Mouse (Mus musculus) cerebellum, adult 8-10 months (tissue): ENCODE measurements around the gene Olfr622.

ENCODE experiments used
- DNase-seq: peaks from one replicate; pipeline ENCODE4 v3.0.0; 2022

Olfr622 gene

DNA sequence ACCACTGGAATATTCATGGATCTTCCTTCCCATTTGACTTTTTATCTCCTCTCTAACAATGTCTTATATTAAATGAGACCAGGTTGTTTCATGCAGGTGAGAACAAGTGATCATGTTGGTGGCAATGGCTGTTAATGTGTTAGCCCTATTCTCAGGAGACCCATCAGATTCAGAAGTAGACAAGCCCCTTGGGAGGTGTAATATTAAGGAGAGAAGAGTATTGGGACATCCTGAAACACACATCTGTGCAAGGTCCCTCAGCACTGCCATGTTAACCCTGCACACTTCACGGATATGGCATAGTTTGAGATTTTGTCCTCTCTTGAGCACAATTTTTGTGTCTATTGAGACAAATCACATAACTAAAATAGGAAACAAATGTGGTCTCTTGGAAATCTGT lies at the start of gene Olfr622:
TSS of gene Olfr622 (minus strand) at position 101 of the 400 bp plus-strand sequence.
- no peak for DNase-seq

DNA sequence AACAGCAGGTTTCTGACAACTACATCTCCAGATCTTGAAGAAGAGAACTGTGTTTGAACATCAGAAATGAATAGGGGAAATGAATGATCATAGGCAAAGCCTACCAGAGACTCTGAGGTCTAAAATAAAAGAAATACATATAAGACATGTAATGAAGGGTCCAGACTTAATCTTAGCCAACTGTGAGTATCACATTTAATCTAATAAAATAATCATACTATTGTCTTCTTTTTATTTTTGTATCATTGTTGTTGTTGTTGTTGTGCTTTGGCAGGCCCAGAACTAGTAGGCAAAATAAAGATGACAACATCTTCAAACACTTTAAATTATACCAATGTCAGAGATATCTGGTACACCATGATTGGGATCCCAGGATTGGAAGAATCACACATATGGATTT lies 39.9 kb upstream of the Olfr622 start, which contains the start of gene Olfr625-ps1:
TSS of gene Olfr625-ps1 (plus strand) at position 301 of the 400 bp plus-strand sequence.
- no peak for DNase-seq

DNA sequence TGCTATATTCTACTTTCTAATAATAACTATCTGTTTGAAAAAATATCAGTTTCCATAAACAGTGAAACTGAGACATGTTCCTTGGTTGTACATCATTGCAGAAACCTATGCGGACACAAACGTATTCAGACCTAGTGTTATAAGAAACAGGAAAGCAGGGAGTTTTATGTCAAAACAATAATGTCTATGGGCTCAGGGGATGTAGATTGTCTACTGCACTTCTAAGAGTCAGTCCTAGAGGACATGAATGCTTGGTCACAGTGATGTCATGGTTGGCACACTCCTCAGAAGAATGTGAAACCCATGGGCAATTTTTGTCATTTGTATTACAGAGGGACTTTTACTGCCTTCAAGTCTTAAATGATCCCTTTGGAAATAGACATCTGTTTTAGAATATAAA lies 28.6 kb upstream of the Olfr622 start, which contains the start of gene Olfr624:
TSS of gene Olfr624 (minus strand) at position 101 of the 400 bp plus-strand sequence.
- no peak for DNase-seq

DNA sequence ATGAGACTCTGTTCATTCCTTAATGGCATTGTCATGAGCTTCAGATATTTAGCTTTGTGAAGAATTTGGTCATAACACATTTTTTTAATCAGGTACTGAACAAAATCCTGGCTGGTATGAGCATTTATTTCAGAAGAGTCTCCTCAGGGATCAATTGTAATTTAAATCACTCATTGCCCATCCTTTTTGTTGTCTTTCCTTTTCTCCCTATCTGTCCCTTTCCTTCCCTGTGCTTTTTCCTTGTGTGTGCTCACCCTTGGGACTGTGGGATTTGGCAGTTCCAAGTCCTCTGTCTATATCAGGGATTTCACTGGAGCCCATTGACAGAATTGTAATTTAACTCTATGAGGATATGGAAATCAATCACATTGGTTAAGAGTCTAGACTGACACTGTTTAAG lies 21.1 kb upstream of the Olfr622 start, which contains the start of gene Olfr623:
TSS of gene Olfr623 (minus strand) at position 101 of the 400 bp plus-strand sequence.
- no peak for DNase-seq

DNA sequence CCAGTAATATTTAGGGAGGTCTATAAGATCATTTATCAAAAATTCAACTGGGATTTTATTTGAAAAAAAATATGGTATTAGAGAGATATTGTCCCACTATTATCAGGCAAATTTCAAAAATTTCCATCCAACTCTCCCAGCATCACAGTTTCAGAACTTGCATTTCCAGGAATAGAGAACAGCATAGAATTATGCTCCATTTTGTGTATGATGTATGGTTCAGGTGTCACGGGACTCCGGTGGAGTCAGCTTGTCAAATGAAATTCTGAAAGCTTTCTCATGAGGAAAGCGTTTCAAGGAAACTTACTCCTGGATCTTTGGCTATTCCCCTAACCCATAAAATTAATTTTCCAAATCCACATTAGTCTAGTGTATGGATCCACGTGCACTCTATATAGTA lies 1.6 kb upstream of the Olfr622 start:
- no peak for DNase-seq

DNA sequence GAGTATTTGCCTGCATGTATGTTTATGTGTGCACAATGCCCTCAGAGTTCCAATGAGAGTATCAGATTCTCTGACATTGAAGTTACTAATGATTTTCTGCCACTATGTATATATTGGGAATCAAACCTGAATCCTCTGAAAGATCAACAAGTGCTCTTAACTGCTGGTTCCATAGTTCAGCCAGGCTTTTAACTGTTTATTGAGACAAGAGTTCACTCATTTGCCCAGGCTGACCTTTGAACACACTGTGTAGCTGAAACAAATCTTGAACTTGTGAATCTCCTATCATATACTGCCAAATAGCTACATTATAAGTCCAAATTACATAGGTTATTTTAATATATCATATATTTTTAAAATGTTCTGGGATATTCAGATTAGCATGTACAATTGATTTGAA lies 5.7 kb downstream of the Olfr622 start:
- DNase-seq, result no peak

DNA sequence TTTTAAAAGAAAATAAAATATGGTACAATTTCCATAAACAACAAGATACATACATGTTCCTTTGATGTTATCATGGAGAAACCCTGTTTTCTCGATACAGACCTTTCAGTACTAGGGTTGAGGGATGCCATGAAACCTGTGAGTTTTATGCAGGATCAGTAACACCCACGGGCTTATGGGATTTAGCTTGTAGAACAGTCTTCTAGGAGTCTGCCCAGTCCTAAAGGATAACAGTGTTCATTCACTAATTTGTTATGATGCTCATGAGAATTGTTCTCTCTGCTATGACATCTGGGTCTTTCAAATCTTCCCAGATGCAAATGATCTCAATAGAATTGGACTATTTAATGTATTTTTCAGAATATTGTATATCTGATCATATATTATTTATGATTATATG lies 30.1 kb downstream of the Olfr622 start, which contains the start of gene Olfr620:
TSS of gene Olfr620 (minus strand) at position 101 of the 400 bp plus-strand sequence.
- no peak for DNase-seq

DNA sequence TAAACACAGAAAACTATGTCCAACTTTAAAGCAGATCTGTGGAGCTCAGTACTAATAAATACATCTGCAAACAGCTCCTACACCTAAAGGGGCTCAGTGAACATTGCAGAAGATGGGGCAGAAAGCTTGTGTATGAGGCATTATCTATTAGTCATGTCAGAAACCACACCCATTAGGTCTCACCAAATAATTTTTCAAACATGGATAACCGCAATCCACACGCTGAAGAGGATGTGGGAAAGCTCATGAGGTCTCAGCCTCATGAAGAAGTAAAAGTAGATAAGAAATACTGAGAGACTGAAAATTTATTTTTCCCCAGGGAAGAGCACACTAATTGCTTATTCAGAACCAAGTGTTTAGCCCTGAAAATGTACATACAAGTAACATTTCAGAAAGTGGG lies 35.1 kb downstream of the Olfr622 start:
- no peak for DNase-seq

DNA sequence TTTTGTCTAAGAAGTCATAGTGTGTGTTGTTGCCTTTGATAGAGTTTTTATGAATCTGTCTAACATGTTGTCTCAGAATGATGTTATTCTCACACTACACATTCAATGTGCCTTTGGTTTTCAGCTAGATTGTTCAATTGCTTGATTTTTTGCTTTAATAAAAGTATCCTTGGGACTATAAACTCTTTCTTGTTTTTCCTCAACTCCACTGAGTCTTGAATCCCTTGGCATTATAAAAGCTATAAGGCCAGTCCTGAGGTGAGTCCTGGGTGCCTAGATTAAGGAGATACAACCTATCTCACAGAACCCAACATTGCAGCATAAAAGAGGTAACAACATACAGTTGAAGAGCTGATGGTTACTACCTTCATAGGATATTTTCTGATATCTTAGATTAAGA lies 42.2 kb downstream of the Olfr622 start, which contains the start of gene Olfr619:
TSS of gene Olfr619 (plus strand) at position 301 of the 400 bp plus-strand sequence.
- no peak for DNase-seq

DNA sequence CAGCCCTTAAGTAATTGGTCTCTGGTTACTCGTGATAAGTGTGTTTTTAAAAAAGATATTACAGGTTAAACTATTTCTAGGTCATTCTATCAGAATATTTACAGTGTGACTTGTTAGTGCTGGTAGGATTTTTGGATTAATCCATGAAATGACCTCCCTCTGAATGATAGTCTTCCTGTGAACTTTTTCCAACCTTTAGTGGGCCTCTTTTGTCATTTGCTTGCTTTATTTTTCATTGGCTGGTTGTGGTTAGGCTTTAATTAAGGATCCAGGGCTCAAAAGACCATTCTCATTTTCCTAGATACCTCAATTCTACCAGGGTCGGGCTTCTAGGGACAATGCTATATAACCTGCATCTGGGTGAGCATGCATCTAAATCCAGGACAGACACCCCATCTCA lies 52.7 kb downstream of the Olfr622 start, which contains the start of gene Olfr618:
TSS of gene Olfr618 (plus strand) at position 301 of the 400 bp plus-strand sequence.
- no peak for DNase-seq
